Mouse (Mus musculus) midbrain, embryonic 13.5 days (tissue): ENCODE data around the gene Pglyrp1. TPM values are rescaled to one million over a fixed set of nuclear protein-coding genes. Genes with fewer than 3 reads are reported as not detected.

Experiments used
- ATAC-seq: fragments of 200-750 bp; cut with Nextera tagmentation; 2 replicates; pipeline ENCODE4 v1.8.0; 2017; ENCODE audit warnings: mild to moderate bottlenecking, moderate TSS enrichment, moderate library complexity
- H3K27ac ChIP-seq: fragments of 300-500 bp; sonication (generic); 2 replicates; pipeline ENCODE4 v1.5.1; 2015; ENCODE audit warnings: inconsistent platforms, mild to moderate bottlenecking, moderate library complexity
- H3K27me3 ChIP-seq: fragments of 300-500 bp; sonication (generic); 2 replicates; pipeline ENCODE4 v1.6.1; 2015; ENCODE audit warnings: mild to moderate bottlenecking, inconsistent platforms
- H3K36me3 ChIP-seq: fragments of 300-500 bp; sonication (generic); 2 replicates; pipeline ENCODE4 v1.6.1; 2015; ENCODE audit warnings: mild to moderate bottlenecking, inconsistent platforms
- H3K4me1 ChIP-seq: fragments of 300-500 bp; sonication (generic); replicated peaks from 2 replicates; pipeline ENCODE4 v1.6.1; 2015; ENCODE audit warnings: inconsistent platforms
- H3K4me2 ChIP-seq: fragments of 300-500 bp; sonication (generic); replicated peaks from 2 replicates; pipeline ENCODE4 v1.6.1; 2015; ENCODE audit warnings: moderate library complexity, mild to moderate bottlenecking, inconsistent platforms
- H3K4me3 ChIP-seq: fragments of 300-500 bp; sonication (generic); replicated peaks from 2 replicates; pipeline ENCODE4 v1.5.1; 2015; ENCODE audit warnings: mild to moderate bottlenecking, inconsistent platforms
- H3K9ac ChIP-seq: fragments of 300-500 bp; sonication (generic); replicated peaks from 2 replicates; pipeline ENCODE4 v1.6.1; 2015; ENCODE audit warnings: mild to moderate bottlenecking, inconsistent platforms
- H3K9me3 ChIP-seq: fragments of 300-500 bp; sonication (generic); 2 replicates; pipeline ENCODE4 v1.6.1; 2016; ENCODE audit warnings: mild to moderate bottlenecking, inconsistent platforms
- WGBS: fragments of 180-500 bp; shearing (Covaris S2); methylation state at CpG from one replicate; pipeline ENCODE4 v1.1.7; 2015; 5-methylcytosine and 5-hydroxymethylcytosine counted together
- polyA plus RNA-seq: library from polyadenylated mRNA; unstranded; fragments of >200 nt; fragmentation: Nextera tagmentation; extraction: Ambion mirVana; gene quantifications from 2 replicates; pipeline ENCODE4 v1.2.1, GENCODE M21; 2015

The Pglyrp1 gene
- polyA plus RNA-seq, 1 experiment from 2014 or later = 12.8 TPM

DNA sequence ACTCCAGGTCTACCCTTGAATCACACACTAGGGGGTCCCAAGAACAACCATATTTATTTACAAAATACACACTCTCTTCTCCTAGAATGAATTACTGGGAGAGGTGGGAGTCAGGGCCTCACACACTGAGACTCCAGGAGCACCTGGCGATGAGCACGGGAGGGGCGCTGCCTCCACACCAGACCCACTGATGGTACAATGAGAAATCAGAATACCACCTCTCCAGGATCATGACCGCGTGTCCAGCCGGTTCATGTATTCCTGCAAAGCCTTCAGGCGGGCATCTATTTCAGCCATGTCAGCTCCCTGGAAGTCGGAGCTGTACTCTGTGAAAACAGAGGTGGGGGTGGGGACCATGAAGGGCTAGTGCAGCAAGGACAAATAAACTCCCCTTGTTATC lies 19.7 kb downstream of the Pglyrp1 start:
- Histone ChIP-seq H3K4me3 (no peak overlapping the region), H3K9me3 (no peaks in the 10 kb centered on the region), H3K4me2 (no peak overlapping the region), H3K27me3 (peaks cover 11% of the 10 kb centered on the region), H3K36me3 (no peaks in the 10 kb centered on the region), H3K27ac (no peak overlapping the region), H3K9ac (no peak overlapping the region), H3K4me1 (peaks cover 23% of the 10 kb centered on the region)
- 93% methylated on average over 8 of the region's 8 CpGs for WGBS
- ATAC-seq = no peak

DNA sequence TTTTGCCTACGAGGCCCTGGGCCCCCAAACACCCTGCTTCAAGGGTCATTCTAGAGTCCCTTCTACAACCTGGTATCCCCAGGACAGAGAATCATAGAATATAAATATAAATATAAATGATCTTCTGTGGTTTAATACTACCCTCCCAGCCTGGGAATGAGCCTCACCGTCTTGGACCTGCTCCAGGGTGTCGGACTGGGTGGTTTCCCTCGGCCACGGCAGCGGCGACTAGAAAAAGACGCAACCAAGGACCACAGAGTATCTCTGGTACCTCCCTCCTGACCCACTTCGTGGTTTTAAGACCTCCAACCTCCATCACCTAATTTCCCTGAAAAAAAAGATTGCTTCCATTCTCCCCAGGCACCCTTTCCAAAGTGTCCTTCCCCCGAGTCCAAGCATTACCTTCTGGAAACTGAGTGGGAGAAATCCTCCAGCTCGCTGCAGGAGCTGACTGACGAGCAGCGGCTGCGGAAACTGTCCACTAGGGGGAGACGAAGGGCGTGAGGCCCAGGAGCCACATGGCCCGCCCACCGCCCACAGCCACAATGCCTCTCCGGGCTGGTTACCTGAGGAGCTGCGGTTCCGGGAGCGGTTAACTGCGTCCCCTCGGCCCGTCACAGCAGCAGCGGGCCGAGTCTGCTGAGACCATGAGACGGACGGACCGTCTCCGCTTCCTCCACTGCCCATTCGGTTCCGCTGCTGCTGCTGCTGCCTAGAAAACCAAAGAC lies 20.9 kb downstream of the Pglyrp1 start:
- 22% methylated on average over 33 of the region's 33 CpGs for WGBS
- Histone ChIP-seq H3K4me3 (peak overlapping the region; percentile 48), H3K9me3 (no peaks in the 10 kb centered on the region), H3K36me3 (no peaks in the 10 kb centered on the region), H3K27ac (no peak overlapping the region), H3K4me2 (peak overlapping the region; percentile 77), H3K9ac (peak overlapping the region; percentile 71), H3K4me1 (peaks cover 30% of the 10 kb centered on the region), H3K27me3 (peaks cover 11% of the 10 kb centered on the region)
- peak; percentile 63 for ATAC-seq

DNA sequence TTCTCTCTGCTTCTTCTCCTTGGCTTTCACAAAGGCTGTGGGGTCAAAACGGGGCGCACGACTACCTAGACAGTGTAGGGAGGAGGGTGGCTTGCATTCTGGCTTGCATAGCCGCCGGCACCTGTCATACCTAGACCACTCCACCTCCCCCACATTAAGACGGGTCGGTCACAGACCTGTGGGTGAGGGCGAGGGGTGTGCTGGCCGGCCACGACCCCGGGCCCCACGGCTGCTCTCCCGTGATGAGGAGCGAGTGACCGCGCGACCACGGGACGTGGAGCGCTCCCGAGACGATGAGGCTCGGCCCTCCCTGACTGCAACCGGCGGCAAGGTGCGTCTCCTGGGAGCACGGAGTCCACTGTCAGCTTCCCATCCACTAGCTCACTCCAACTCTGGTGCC lies 21.9 kb downstream of the Pglyrp1 start:
- Histone ChIP-seq H3K27ac (no peak overlapping the region), H3K4me3 (peak overlapping the region; percentile 48), H3K4me2 (peak overlapping the region; percentile 77), H3K9me3 (no peaks in the 10 kb centered on the region), H3K4me1 (peaks cover 32% of the 10 kb centered on the region), H3K9ac (peak overlapping the region; percentile 71; the same call in 1 of the 2 replicates), H3K36me3 (no peaks in the 10 kb centered on the region), H3K27me3 (peaks cover 11% of the 10 kb centered on the region)
- 29% methylated on average over 27 of the region's 27 CpGs for WGBS
- ATAC-seq = peak; percentile 55

DNA sequence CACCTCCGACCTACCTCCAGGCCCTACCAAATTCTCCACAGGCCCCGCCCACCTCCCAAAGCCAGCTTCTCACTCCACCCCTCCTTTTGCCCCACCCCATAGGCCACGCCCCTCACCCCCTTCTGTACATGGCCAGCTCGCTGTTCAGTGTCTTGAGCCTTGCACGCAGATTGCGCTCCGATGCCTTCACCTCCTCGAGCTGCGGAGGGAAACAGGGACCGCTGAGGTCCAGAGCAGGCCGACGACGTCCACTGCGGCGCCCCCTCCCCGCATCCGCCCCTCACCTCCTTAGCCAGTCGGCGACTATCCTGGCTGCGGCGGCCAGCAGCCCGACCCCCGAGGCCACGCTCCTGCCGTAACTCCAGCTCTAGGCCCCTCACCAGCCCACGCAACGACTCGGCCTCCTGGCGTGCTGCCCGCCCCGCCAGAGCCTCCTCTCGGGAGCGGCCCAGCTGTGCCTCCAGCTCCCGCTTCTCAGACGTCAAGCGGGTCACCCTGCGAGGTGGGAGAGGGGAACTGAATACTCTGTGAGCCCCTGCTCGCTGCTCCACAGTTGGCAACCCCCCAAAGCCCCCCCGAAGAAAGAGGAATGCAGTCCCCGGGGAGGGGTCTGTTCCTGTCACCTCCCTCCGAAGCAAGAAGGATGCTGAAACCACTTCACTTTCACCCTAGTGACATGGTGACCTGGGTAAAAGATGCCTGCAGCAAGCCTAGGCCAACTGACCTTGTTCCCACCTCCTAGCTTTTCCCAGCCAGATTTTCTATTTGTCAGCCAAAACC lies 22.7 kb downstream of the Pglyrp1 start:
- peak overlapping the region; percentile 77 for H3K4me2 ChIP-seq
- peaks cover 11% of the 10 kb centered on the region for H3K27me3 ChIP-seq
- no peak overlapping the region for H3K27ac ChIP-seq
- H3K9me3 ChIP-seq = no peaks in the 10 kb centered on the region
- peak overlapping the region; percentile 48 for H3K4me3 ChIP-seq
- no peaks in the 10 kb centered on the region for H3K36me3 ChIP-seq
- ATAC-seq = peak; percentile 25
- H3K9ac ChIP-seq = peak overlapping the region; percentile 74
- under 1% methylated on average over 41 of the region's 41 CpGs for WGBS
- peaks cover 32% of the 10 kb centered on the region for H3K4me1 ChIP-seq

DNA sequence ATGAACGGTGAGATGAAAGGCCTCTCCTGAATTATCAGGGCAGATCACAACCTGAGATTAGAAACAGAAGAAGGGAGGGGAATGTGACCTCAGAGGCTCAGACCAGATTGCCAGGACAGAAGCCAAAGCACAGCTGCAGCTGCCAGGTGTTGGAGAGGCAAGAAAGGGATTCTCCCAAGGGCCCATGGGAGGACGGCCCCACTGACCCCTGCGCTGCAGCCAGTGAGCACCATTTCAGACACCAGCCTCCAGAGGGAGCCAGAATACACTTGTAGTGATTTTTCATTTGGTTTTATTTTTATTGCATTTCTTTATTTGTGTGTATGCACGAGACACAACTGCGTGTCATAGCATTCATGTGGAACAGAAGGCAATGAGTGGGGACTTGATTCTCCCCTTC lies 25.4 kb downstream of the Pglyrp1 start:
- Histone ChIP-seq H3K9me3 (no peaks in the 10 kb centered on the region), H3K9ac (no peak overlapping the region), H3K36me3 (peaks cover 9% of the 10 kb centered on the region; the same call in 1 of the 2 replicates), H3K27me3 (peaks cover 11% of the 10 kb centered on the region), H3K4me1 (peaks cover 32% of the 10 kb centered on the region), H3K27ac (0 out of 2 replicates have a peak overlapping the region, but pooled peaks have one; percentile 5), H3K4me2 (no peak overlapping the region), H3K4me3 (no peak overlapping the region)
- ATAC-seq = no peak
- WGBS = 28% methylated on average over 5 of the region's 5 CpGs

DNA sequence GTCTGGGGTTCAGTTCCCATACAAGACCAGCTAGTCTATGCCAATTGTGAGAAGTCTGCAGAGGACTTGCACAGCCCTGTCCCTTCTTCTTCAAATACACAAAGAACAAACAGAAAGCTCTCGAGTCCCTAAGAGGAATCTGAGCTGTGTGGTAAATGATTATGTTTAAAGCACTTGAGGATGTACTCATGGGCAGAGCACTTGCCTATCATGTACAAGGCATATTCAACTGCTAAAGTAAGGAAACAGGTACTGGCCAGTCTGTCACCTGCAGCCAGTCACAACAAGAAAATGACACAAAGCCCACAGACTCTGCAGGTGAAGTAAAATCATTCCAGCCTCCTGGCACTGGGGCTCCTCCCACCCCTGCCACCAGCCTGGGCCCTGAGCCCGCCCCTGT lies 29.4 kb downstream of the Pglyrp1 start:
- H3K4me1 ChIP-seq = peaks cover 9% of the 10 kb centered on the region
- H3K36me3 ChIP-seq = peaks cover 17% of the 10 kb centered on the region; the same call in 1 of the 2 replicates
- no peak overlapping the region for H3K4me2 ChIP-seq
- ATAC-seq = no peak
- H3K9ac ChIP-seq = no peak overlapping the region
- H3K27ac ChIP-seq = no peak overlapping the region
- no peak overlapping the region for H3K4me3 ChIP-seq
- H3K27me3 ChIP-seq = no peaks in the 10 kb centered on the region
- no peaks in the 10 kb centered on the region for H3K9me3 ChIP-seq
- WGBS = 93% methylated on average over 2 of the region's 2 CpGs

DNA sequence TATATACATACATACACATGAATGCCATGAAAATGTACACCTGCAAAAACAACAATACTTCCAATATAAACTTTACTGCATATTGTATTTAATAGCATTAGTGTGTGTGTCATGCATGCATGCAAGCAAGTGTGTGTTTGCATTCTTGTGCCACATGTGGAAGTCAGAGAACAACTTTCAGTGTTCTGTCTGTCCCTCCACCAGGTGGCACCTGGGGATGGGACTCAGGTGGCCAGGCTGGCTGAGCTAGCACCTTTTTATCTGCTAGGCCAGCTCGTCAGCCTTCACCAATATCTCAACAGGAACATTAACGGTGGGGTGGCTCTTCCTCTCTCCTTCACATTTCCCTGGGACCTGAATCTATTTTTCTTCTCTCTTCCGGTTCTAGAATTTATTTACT lies 31.4 kb downstream of the Pglyrp1 start:
- 67% methylated on average over 3 of the region's 3 CpGs for WGBS
- no peaks in the 10 kb centered on the region for H3K4me1 ChIP-seq
- H3K27ac ChIP-seq = no peak overlapping the region
- H3K4me3 ChIP-seq = no peak overlapping the region
- H3K27me3 ChIP-seq = no peaks in the 10 kb centered on the region
- peaks cover 17% of the 10 kb centered on the region; the same call in 1 of the 2 replicates for H3K36me3 ChIP-seq
- ATAC-seq = no peak
- H3K4me2 ChIP-seq = no peak overlapping the region
- H3K9ac ChIP-seq = no peak overlapping the region
- no peaks in the 10 kb centered on the region for H3K9me3 ChIP-seq

DNA sequence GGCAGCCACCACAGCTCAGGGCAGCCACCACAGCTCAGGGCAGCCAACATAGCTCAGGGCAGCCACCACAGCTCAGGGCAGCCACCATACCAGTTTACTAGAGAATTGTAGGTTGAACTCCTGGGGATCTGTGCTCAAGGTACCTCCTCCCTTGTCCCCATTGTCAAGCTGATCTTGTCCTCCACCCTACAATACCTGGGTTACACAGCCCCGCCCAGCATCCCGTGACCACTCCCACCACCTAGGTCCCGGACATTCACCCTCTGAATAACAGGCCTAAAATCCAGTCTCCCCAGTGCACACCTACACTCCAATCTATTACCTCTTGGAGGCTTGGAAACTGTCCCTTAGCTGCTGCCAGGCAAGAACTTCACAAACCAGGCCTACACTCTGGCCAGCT lies 33.8 kb downstream of the Pglyrp1 start:
- no peaks in the 10 kb centered on the region for H3K9me3 ChIP-seq
- no peak overlapping the region for H3K4me2 ChIP-seq
- H3K4me3 ChIP-seq = no peak overlapping the region
- no peak overlapping the region for H3K9ac ChIP-seq
- H3K27me3 ChIP-seq = no peaks in the 10 kb centered on the region
- H3K36me3 ChIP-seq = peaks cover 17% of the 10 kb centered on the region; the same call in 1 of the 2 replicates
- no peak overlapping the region for H3K27ac ChIP-seq
- H3K4me1 ChIP-seq = peaks cover 20% of the 10 kb centered on the region
- WGBS = 79% methylated on average over 3 of the region's 3 CpGs
- ATAC-seq = no peak

DNA sequence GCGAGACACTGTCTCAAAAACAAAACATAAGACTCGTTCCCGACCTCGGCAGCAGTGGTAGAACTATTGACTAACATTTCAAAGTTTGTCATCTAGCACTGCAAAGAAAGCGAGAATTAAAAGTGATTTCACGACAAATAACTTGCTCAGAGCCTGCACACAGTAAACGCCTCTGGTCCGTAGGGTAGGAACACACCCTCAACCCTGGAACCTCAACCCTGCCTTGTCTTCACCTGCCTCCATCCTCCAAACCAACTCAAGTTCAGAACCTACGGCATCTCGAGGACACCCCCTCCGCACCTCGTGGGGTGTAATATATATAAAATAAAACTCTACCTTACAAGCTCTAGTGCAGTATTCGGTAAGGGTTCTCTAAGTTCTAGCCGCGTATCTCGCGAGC lies 38.7 kb downstream of the Pglyrp1 start:
- no peak for ATAC-seq
- Histone ChIP-seq H3K4me1 (peaks cover 27% of the 10 kb centered on the region), H3K4me3 (peak overlapping the region; percentile 75), H3K36me3 (no peaks in the 10 kb centered on the region), H3K9ac (peak overlapping the region; percentile 60), H3K4me2 (peak overlapping the region; percentile 75), H3K9me3 (no peaks in the 10 kb centered on the region), H3K27ac (no peak overlapping the region), H3K27me3 (no peaks in the 10 kb centered on the region)
- WGBS = 9% methylated on average over 17 of the region's 17 CpGs

DNA sequence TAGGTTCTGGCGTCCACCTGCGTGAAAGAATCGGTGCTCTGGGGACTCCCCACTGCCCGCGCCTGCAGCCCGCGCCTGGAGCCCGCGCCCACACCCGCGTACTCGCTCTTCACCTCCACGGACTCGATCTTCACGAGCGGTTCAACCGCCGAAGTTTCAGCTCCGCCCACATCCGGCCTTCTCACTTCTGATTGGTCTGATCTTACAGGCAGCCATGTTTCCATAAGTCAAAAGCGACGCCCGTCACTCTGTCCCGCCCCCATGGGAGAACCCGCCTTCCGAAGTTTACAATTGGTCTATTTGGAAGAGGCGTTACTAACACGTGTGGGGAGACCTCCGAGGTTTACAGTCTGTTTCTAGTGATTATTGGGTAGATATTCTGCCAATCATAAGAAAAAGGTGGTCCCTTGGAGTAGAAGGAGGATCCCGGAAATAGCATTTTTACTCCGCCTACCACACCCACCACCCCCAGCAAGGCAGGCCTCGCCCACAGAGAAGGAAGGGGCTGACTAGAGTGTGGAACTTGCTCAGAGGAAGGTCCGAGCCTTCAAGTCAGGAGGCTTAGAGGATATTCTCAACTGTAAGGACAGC lies 39.2 kb downstream of the Pglyrp1 start, which contains the start of gene Ccdc61:
Gene Ccdc61 (minus strand): TSS at position 175 of the 591 bp plus-strand sequence.
- WGBS = under 1% methylated on average over 33 of the region's 33 CpGs
- peak within 1 kb of the TSS; percentile 70 for H3K27ac ChIP-seq
- H3K9ac ChIP-seq = peak within 1 kb of the TSS; percentile 60
- ATAC-seq = peak; percentile 98
- peak within 1 kb of the TSS; percentile 75 for H3K4me2 ChIP-seq
- H3K36me3 ChIP-seq = no peaks in the 10 kb centered on the region
- H3K4me3 ChIP-seq = peak within 1 kb of the TSS; percentile 75
- peaks cover 27% of the 10 kb centered on the region for H3K4me1 ChIP-seq
- no peaks in the 10 kb centered on the region for H3K9me3 ChIP-seq
- H3K27me3 ChIP-seq = no peaks in the 10 kb centered on the region

DNA sequence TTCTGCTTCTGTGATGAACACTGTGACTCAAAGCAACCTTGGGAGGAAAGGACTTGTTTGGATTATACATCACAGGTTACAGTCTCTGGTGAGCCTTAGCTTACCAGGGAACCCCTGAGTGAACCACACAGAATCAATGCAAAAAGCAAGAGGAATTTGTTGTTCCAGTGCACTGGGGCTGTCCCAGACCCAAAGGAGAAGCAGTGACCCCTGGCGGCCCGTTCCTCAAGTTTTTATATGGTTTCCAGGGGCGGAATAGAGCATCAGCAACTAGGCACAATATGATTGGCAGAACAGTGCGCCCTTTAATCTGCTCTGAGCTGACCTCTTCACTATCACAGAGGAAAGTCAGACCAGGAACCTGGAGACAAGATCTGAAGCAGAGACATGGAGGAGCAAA lies 45.1 kb downstream of the Pglyrp1 start:
- Histone ChIP-seq H3K27ac (no peak overlapping the region), H3K4me2 (no peak overlapping the region), H3K4me3 (no peak overlapping the region), H3K9me3 (no peaks in the 10 kb centered on the region), H3K27me3 (no peaks in the 10 kb centered on the region), H3K9ac (no peak overlapping the region), H3K4me1 (peaks cover 7% of the 10 kb centered on the region), H3K36me3 (no peaks in the 10 kb centered on the region)
- WGBS = 69% methylated on average over 4 of the region's 4 CpGs
- no peak for ATAC-seq

DNA sequence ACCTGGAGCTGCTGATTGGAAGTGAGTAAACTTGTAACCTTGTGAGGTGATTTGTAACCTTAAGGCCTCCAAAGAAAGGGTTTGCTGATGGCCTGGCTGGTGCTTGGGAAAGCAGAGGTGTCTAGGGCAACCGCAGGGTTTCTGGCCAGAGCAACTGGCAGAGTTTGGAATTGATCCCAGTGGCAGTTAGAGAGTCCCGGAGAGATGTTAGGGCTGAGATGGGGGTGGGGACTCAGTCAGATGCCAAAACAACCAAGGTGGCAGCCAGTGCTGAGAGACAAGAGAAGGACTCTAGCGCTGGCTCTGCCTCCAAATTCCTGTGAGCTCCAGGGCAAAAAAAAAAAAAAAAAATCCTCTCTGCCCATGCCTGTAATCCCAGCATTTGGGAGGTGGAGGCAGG lies 46.8 kb downstream of the Pglyrp1 start:
- Histone ChIP-seq H3K4me3 (no peak overlapping the region), H3K27me3 (no peaks in the 10 kb centered on the region), H3K4me2 (no peak overlapping the region), H3K9me3 (no peaks in the 10 kb centered on the region), H3K36me3 (no peaks in the 10 kb centered on the region), H3K9ac (no peak overlapping the region), H3K27ac (no peak overlapping the region), H3K4me1 (peaks cover 22% of the 10 kb centered on the region)
- 67% methylated on average over 3 of the region's 3 CpGs for WGBS
- no peak for ATAC-seq
